Mouse (Mus musculus) heart, adult 2 months (tissue): ENCODE data around the gene Cggbp1. TPM values are rescaled to one million over a fixed set of nuclear protein-coding genes. Genes with fewer than 3 reads are reported as not detected.
"Not testable (repeated sequence)": the region's sequence is repeated elsewhere in the genome, so short reads cannot be mapped to it uniquely, and the experiment has no call there.

Experiments
- DNase-seq, 2 experiments: peaks; one replicate each; pipeline ENCODE4 v3.0.0; 2021
- H3K27ac ChIP-seq: fragments of 200-600 bp; 2 replicates; pipeline ENCODE4 v1.8.1; 2022
- H3K27me3 ChIP-seq: fragments of 200-500 bp; 2 replicates; pipeline ENCODE4 v1.6.1; 2012; ENCODE audit warnings: mild to moderate bottlenecking, low read length, inconsistent platforms, mixed read lengths; ENCODE audit not compliant: control insufficient read depth, insufficient read depth
- H3K36me3 ChIP-seq: fragments of 200-500 bp; 2 replicates; pipeline ENCODE4 v1.6.1; 2012; ENCODE audit warnings: low read length, inconsistent platforms; ENCODE audit not compliant: control insufficient read depth, insufficient read depth
- H3K4me1 ChIP-seq: fragments of 200-500 bp; 2 replicates; pipeline ENCODE4 v1.6.1; 2011; ENCODE audit warnings: low read length; ENCODE audit not compliant: control insufficient read depth, insufficient read depth
- H3K4me3 ChIP-seq: fragments of 200-600 bp; 2 replicates; pipeline ENCODE4 v1.8.1; 2022
- H3K79me2 ChIP-seq: fragments of 200-500 bp; replicated peaks from 2 replicates; pipeline ENCODE4 v1.6.1; 2012; ENCODE audit warnings: mild to moderate bottlenecking, inconsistent platforms, low read length, moderate library complexity, mixed read lengths; ENCODE audit not compliant: control insufficient read depth, insufficient read depth
- H3K9ac ChIP-seq: fragments of 200-500 bp; 2 replicates; pipeline ENCODE4 v1.6.1; 2012; ENCODE audit warnings: low read depth, mild to moderate bottlenecking, control low read depth, inconsistent platforms, low read length, mixed read lengths
- CTCF ChIP-seq: fragments of 200-600 bp; IDR thresholded peaks from 2 replicates; pipeline ENCODE4 v1.8.1; 2022; ENCODE audit warnings: antibody characterized with exemption, mild to moderate bottlenecking, moderate library complexity
- EP300 ChIP-seq: fragments of 200-500 bp; IDR thresholded peaks from 2 replicates; pipeline ENCODE4 v1.6.1; 2011; ENCODE audit warnings: low read depth, low read length, control low read depth; ENCODE audit not compliant: insufficient read depth
- POLR2A ChIP-seq: fragments of 200-500 bp; IDR thresholded peaks from 2 replicates; pipeline ENCODE4 v1.6.1; 2011; ENCODE audit warnings: mild to moderate bottlenecking, low read depth, low read length, control low read depth; ENCODE audit not compliant: insufficient read depth
- WGBS: fragments of 180-500 bp; shearing (Covaris S2); methylation state at CpG from one replicate; pipeline ENCODE4 v1.1.7; 2018; 5-methylcytosine and 5-hydroxymethylcytosine counted together
- intact Hi-C: fragments of 180-260 bp; cut with DNase I; formaldehyde crosslinking; loops from one replicate; pipeline ENCODE4 v1.15.1; 2025
- polyA plus RNA-seq: library from polyadenylated mRNA; depleted of rRNA; stranded (reverse); fragments of >200 nt; gene quantifications from 2 replicates; pipeline ENCODE4 v1.2.3, GENCODE M21; 2012
- total RNA-seq, 2 experiments: library from RNA; stranded (reverse); gene quantifications; 2 replicates each; pipeline ENCODE4 v1.2.3; 2021

The Cggbp1 gene
- total and polyA plus RNA-seq, 3 experiments: 7.9 to 37.4 (median 37.1) TPM

- H3K79me2 ChIP-seq: peaks cover 6% of the 10 kb centered on the region; the same call in 1 of the 2 replicates
- peaks cover 8% of the 10 kb centered on the region for H3K4me1 ChIP-seq
- peak overlapping the region; percentile 94 for H3K27ac ChIP-seq
- intact Hi-C loops: loop anchor here (1.0 kb wide), 1 partner anchor 79 kb away; the partner anchor contains the start of gene 4930453N24Rik
- TF ChIP-seq CTCF (no peak), EP300 (no peak), POLR2A (no peak)
- no peaks in the 10 kb centered on the region for H3K27me3 ChIP-seq
- peak overlapping the region; percentile 100 for H3K4me3 ChIP-seq
- peaks cover 21% of the 10 kb centered on the region for H3K36me3 ChIP-seq
- peak overlapping the region; percentile 90 for H3K9ac ChIP-seq
- peak; percentile 31 to 50 for DNase-seq
- WGBS: under 1% methylated on average over 16 of the region's 16 CpGs
Observed at GRCm38 (mm10) chr16:64850287-64851084, 1.3 kb upstream of the Cggbp1 start.

- no peaks in the 10 kb centered on the region for H3K27me3 ChIP-seq
- peak overlapping the region; percentile 100 for H3K4me3 ChIP-seq
- H3K27ac ChIP-seq: peak overlapping the region; percentile 94
- peak overlapping the region; percentile 90 for H3K9ac ChIP-seq
- peaks cover 21% of the 10 kb centered on the region for H3K36me3 ChIP-seq
- intact Hi-C loops: loop anchor here (1.0 kb wide), 1 partner anchor 80 kb away; the partner anchor contains the start of gene 4930453N24Rik
- no peak for DNase-seq
- peaks cover 8% of the 10 kb centered on the region for H3K4me1 ChIP-seq
- TF ChIP-seq CTCF (no peak), POLR2A (no peak), EP300 (no peak)
- under 1% methylated on average over 45 of the region's 45 CpGs for WGBS
- peaks cover 6% of the 10 kb centered on the region; the same call in 1 of the 2 replicates for H3K79me2 ChIP-seq
Observed at GRCm38 (mm10) chr16:64851085-64851562, 672 bp upstream of the Cggbp1 start.

- peak overlapping the region; percentile 92 for H3K27ac ChIP-seq
- H3K4me3 ChIP-seq: peak overlapping the region; percentile 89
- 2% methylated on average over 49 of the region's 53 CpGs for WGBS
- H3K4me1 ChIP-seq: peaks cover 8% of the 10 kb centered on the region
- TF ChIP-seq EP300: no peak
- no peak for TF ChIP-seq CTCF
- no peak for TF ChIP-seq POLR2A
- peak; percentile 69 to 74 for DNase-seq
- intact Hi-C loops: loop anchor here (1.0 to 2.0 kb wide), 3 partner anchors 21 to 708 kb away; no protein-coding TSS in a partner anchor
- H3K36me3 ChIP-seq: peaks cover 23% of the 10 kb centered on the region
- no peaks in the 10 kb centered on the region for H3K27me3 ChIP-seq
- peaks cover 6% of the 10 kb centered on the region; the same call in 1 of the 2 replicates for H3K79me2 ChIP-seq
- H3K9ac ChIP-seq: peak overlapping the region; percentile 95
Observed at GRCm38 (mm10) chr16:64852441-64852871, 660 bp downstream of the Cggbp1 start.

GRCm38 (mm10) chr16:64852891-64853290 lies 1.1 kb downstream of the Cggbp1 start:
- Histone ChIP-seq H3K9ac (peak overlapping the region; percentile 95), H3K27me3 (no peaks in the 10 kb centered on the region), H3K4me3 (peak overlapping the region; percentile 73), H3K27ac (peak overlapping the region; percentile 76), H3K36me3 (peaks cover 25% of the 10 kb centered on the region), H3K79me2 (peaks cover 4% of the 10 kb centered on the region; the same call in 1 of the 2 replicates), H3K4me1 (peaks cover 8% of the 10 kb centered on the region)
- no peak for DNase-seq
- intact Hi-C loops: loop anchor here (1.0 to 2.0 kb wide), 3 partner anchors 20 to 708 kb away; no protein-coding TSS in a partner anchor
- TF ChIP-seq EP300 (no peak), POLR2A (no peak), CTCF (no peak)
- WGBS: 2% methylated on average over 14 of the region's 14 CpGs

- WGBS: 80% methylated on average over 3 of the region's 3 CpGs
- intact Hi-C loops: no loop called here
- H3K27ac ChIP-seq: no peak overlapping the region
Observed at GRCm38 (mm10) chr16:64856946-64857345, 5.2 kb downstream of the Cggbp1 start.

GRCm38 (mm10) chr16:64865841-64866240 lies 14.0 kb downstream of the Cggbp1 start:
- WGBS: 85% methylated on average over 8 of the region's 8 CpGs
- H3K4me1 ChIP-seq, intact Hi-C loops, H3K27me3 ChIP-seq, H3K9ac ChIP-seq, DNase-seq, H3K27ac ChIP-seq, H3K79me2 ChIP-seq, H3K36me3 ChIP-seq, H3K4me3 ChIP-seq: not testable (repeated sequence)

More at GRCm38 (mm10) chr16:64856946-64857345, 5.2 kb downstream of the Cggbp1 start:
- Histone ChIP-seq H3K4me1 (peaks cover 6% of the 10 kb centered on the region), H3K9ac (no peak overlapping the region), H3K79me2 (no peaks in the 10 kb centered on the region), H3K4me3 (no peak overlapping the region), H3K36me3 (peaks cover 23% of the 10 kb centered on the region), H3K27me3 (no peaks in the 10 kb centered on the region)
- DNase-seq: no peak
- TF ChIP-seq CTCF (no peak), EP300 (no peak), POLR2A (no peak)
